9 mouse cellular contexts compared by ENCODE assay signal in the genomic region with DNA sequence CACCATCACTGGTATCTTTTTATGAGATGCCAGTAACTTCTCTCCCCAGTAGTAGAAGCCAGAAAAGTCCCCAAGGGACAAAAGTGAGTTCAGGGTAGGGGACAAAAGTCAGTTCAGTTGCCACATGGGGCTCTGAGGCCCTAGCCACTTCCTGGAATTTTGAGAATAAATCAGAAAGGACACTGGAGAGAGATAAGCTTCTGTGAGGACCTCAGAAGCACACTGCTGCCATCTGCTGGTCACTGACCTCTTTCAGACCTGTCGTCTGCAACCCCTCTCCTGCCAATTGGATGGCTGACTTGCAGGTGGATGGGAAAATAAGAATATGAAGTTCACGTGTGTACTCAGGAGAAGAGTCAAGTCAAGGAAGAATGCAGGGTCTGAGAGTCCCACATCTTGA. TPM values are rescaled to one million over a fixed set of nuclear protein-coding genes. Genes with fewer than 3 reads are reported as not detected.
DNase-seq lines count a peak whose midpoint lies in the region; ATAC-seq and TF ChIP-seq lines count a peak whose summit lies in the region.
"Had no signal": no experiment of that assay in that cellular context is flagged by ENCODE, and none has a peak within 500 bp of the region (broad histone marks: within the 10 kb centered on the region; RNA-seq: fewer than 3 reads in every experiment).

No protein-coding gene starts in this region.

- no peaks in the 10 kb centered on the region for H3K27me3 ChIP-seq in intestine, postnatal 0 days (replicated peaks; ENCODE audit: control insufficient read depth, insufficient read depth, low read length)
- no peaks in the 10 kb centered on the region for H3K27me3 ChIP-seq in limb, embryonic 10.5 days (ENCODE audit: low read depth, poor library complexity, severe bottlenecking)
- H3K27me3 ChIP-seq in midbrain, embryonic 16.5 days (ENCODE audit: control insufficient read depth, insufficient read depth, low read depth, low read length), result no peaks in the 10 kb centered on the region

- no peak overlapping the region for H3K4me2 ChIP-seq in intestine, postnatal 0 days (replicated peaks; ENCODE audit: low read depth)
- no peak overlapping the region for H3K4me2 ChIP-seq in midbrain, embryonic 16.5 days (ENCODE audit: low read length)

- intact Hi-C loops in heart, postnatal 25 days (cut with DNase I), result loop anchor here (1.0 to 5.0 kb wide), 2 partner anchors 37 to 74 kb away; no protein-coding TSS in a partner anchor

- no peak overlapping the region for H3K4me3 ChIP-seq in intestine, postnatal 0 days (ENCODE audit: low read depth, low read length)
- H3K4me3 ChIP-seq in limb, embryonic 10.5 days, result no peak overlapping the region
- H3K4me3 ChIP-seq in midbrain, embryonic 16.5 days (ENCODE audit: low read depth, low read length), result no peak overlapping the region

- H3K27ac ChIP-seq in intestine, postnatal 0 days (ENCODE audit: low read depth, low read length), result no peak overlapping the region
- H3K27ac ChIP-seq in limb, embryonic 10.5 days, result no peak overlapping the region
- H3K27ac ChIP-seq in midbrain, embryonic 16.5 days (ENCODE audit: low read length), result no peak overlapping the region

- peak; percentile 90 for TF ChIP-seq CTCF in intestine, postnatal 0 days (IDR thresholded peaks at IDR 0.05; ENCODE audit: low read depth)

- H3K9ac ChIP-seq in intestine, postnatal 0 days (ENCODE audit: low read depth, low read length), result no peak overlapping the region
- no peak overlapping the region for H3K9ac ChIP-seq in midbrain, embryonic 16.5 days (ENCODE audit: low read depth, low read length)

- no peaks in the 10 kb centered on the region for H3K4me1 ChIP-seq in intestine, postnatal 0 days (replicated peaks; ENCODE audit: control insufficient read depth, insufficient read depth, low read length)
- H3K4me1 ChIP-seq in limb, embryonic 10.5 days, result no peaks in the 10 kb centered on the region
- no peaks in the 10 kb centered on the region for H3K4me1 ChIP-seq in midbrain, embryonic 16.5 days (ENCODE audit: control insufficient read depth, insufficient read depth, low read length)

- H3K36me3 ChIP-seq in intestine, postnatal 0 days (ENCODE audit: control insufficient read depth, insufficient read depth), result no peaks in the 10 kb centered on the region
- H3K36me3 ChIP-seq in limb, embryonic 10.5 days, result no peaks in the 10 kb centered on the region
- H3K36me3 ChIP-seq in midbrain, embryonic 16.5 days (ENCODE audit: control insufficient read depth, insufficient read depth, low read length), result no peaks in the 10 kb centered on the region
- H3K36me3 ChIP-seq: G1E had no signal

- WGBS in intestine, postnatal 0 days, result 11% methylated on average over 2 of the region's 2 CpGs
- WGBS in limb, embryonic 10.5 days, result 8% methylated on average over 2 of the region's 2 CpGs
- 3% methylated on average over 2 of the region's 2 CpGs for WGBS in midbrain, embryonic 16.5 days

- no peaks in the 10 kb centered on the region for H3K9me3 ChIP-seq in intestine, postnatal 0 days (ENCODE audit: control insufficient read depth)
- no peaks in the 10 kb centered on the region for H3K9me3 ChIP-seq in limb, embryonic 10.5 days (replicated peaks)
- H3K9me3 ChIP-seq in midbrain, embryonic 16.5 days (replicated peaks; ENCODE audit: control insufficient read depth, low read length, poor library complexity, severe bottlenecking), result no peaks in the 10 kb centered on the region

- peak; percentile 60 for ATAC-seq in intestine, postnatal 0 days
- peak; percentile 79 for ATAC-seq in midbrain, embryonic 16.5 days

- DNase-seq in heart, adult 11 months, result peak; percentile 93
- DNase-seq in heart, postnatal 25 days (ENCODE audit: low spot score), result no peak
- peak; percentile 54 for DNase-seq in cerebellum, adult 8-10 months
- peak; percentile 80 to 85 for DNase-seq in frontal cortex, postnatal 36 days (ENCODE audit: low spot score in 2 of 2)
- DNase-seq in limb, embryonic 10.5 days (ENCODE audit: low spot score), result peak; percentile 72
- DNase-seq in spleen, postnatal 4 days (ENCODE audit: low spot score in 2 of 2), result peak; percentile 29 to 70

RNA-seq across cellular contexts. Expression of a gene that starts 25.4 kb away (rescaled TPM):
- not detected for total RNA-seq in heart, postnatal 25 days (2021)
- not detected in 2 replicates for polyA plus RNA-seq in intestine, postnatal 0 days (2015; fragmentation: Nextera tagmentation; extraction: Ambion mirVana)
- not detected in 2 replicates for polyA plus RNA-seq in limb, embryonic 10.5 days (2016; fragmentation: Nextera tagmentation; extraction: Ambion mirVana)
- polyA plus RNA-seq in midbrain, embryonic 16.5 days (2015; fragmentation: Nextera tagmentation; extraction: Ambion mirVana), result not detected in 2 replicates
- polyA plus RNA-seq: G1E had no signal

RNA-seq across cellular contexts. Expression of a gene that starts 31.3 kb away (rescaled TPM):
- total RNA-seq in heart, postnatal 25 days (2021), result not detected
- 0.18 and 0.24 TPM in 2 replicates for polyA plus RNA-seq in intestine, postnatal 0 days (2015; fragmentation: Nextera tagmentation; extraction: Ambion mirVana)
- not detected in 2 replicates for polyA plus RNA-seq in limb, embryonic 10.5 days (2016; fragmentation: Nextera tagmentation; extraction: Ambion mirVana)
- polyA plus RNA-seq in midbrain, embryonic 16.5 days (2015; fragmentation: Nextera tagmentation; extraction: Ambion mirVana), result not detected in 2 replicates
- total RNA-seq: G1E had no signal
- polyA plus RNA-seq: G1E had no signal

RNA-seq across cellular contexts. Expression of a gene that starts 42.9 kb away (rescaled TPM):
- not detected for total RNA-seq in heart, postnatal 25 days (2021)
- 0.09 and 0.21 TPM in 2 replicates for polyA plus RNA-seq in intestine, postnatal 0 days (2015; fragmentation: Nextera tagmentation; extraction: Ambion mirVana)
- polyA plus RNA-seq in limb, embryonic 10.5 days (2016; fragmentation: Nextera tagmentation; extraction: Ambion mirVana), result not detected in 2 replicates
- polyA plus RNA-seq in midbrain, embryonic 16.5 days (2015; fragmentation: Nextera tagmentation; extraction: Ambion mirVana), result not detected in 2 replicates
- polyA plus RNA-seq: G1E had no signal

RNA-seq across cellular contexts. Expression of a gene that starts 56.1 kb away (rescaled TPM):
- total RNA-seq in heart, postnatal 25 days (2021), result under 1 TPM; 0.08 to 0.13 TPM
- not detected in 2 replicates for polyA plus RNA-seq in intestine, postnatal 0 days (2015; fragmentation: Nextera tagmentation; extraction: Ambion mirVana)
- polyA plus RNA-seq in limb, embryonic 10.5 days (2016; fragmentation: Nextera tagmentation; extraction: Ambion mirVana), result not detected in 2 replicates
- polyA plus RNA-seq in midbrain, embryonic 16.5 days (2015; fragmentation: Nextera tagmentation; extraction: Ambion mirVana), result 0.05 TPM in 1 of 2 replicates, not detected in the other
- polyA plus RNA-seq: G1E had no signal

RNA-seq across cellular contexts. Expression of a gene that starts 58.2 kb away (rescaled TPM):
- total RNA-seq in heart, postnatal 25 days (2021), result not detected
- polyA plus RNA-seq in intestine, postnatal 0 days (2015; fragmentation: Nextera tagmentation; extraction: Ambion mirVana), result not detected in 2 replicates
- not detected in 2 replicates for polyA plus RNA-seq in limb, embryonic 10.5 days (2016; fragmentation: Nextera tagmentation; extraction: Ambion mirVana)
- not detected in 2 replicates for polyA plus RNA-seq in midbrain, embryonic 16.5 days (2015; fragmentation: Nextera tagmentation; extraction: Ambion mirVana)
- polyA plus RNA-seq: G1E had no signal
